Mouse (Mus musculus) spleen, adult 2 months (tissue): ENCODE data around the gene Adcy6. TPM values are rescaled to one million over a fixed set of nuclear protein-coding genes. Genes with fewer than 3 reads are reported as not detected.

Experiments used
- DNase-seq, 2 experiments: peaks; one replicate each; pipeline versions ENCODE4 v3.0.0 to v3.0.0-alpha.2; 2012 to 2021; ENCODE audit warnings: low spot score in 2 of 2, low read depth in 1 of 2
- H3K27ac ChIP-seq: fragments of 200-500 bp; 2 replicates; pipeline ENCODE4 v1.5.1; 2012; ENCODE audit warnings: low read length, inconsistent platforms; ENCODE audit not compliant: insufficient read depth
- H3K27me3 ChIP-seq: fragments of 200-500 bp; 2 replicates; pipeline ENCODE4 v1.6.1; 2012; ENCODE audit warnings: mild to moderate bottlenecking, moderate library complexity, low read length, inconsistent platforms; ENCODE audit not compliant: control insufficient read depth, insufficient read depth
- H3K36me3 ChIP-seq: fragments of 200-500 bp; 2 replicates; pipeline ENCODE4 v1.6.1; 2012; ENCODE audit warnings: mild to moderate bottlenecking, low read length, inconsistent platforms; ENCODE audit not compliant: control insufficient read depth, insufficient read depth
- H3K4me1 ChIP-seq: fragments of 200-500 bp; 2 replicates; pipeline ENCODE4 v1.6.1; 2011; ENCODE audit warnings: inconsistent platforms; ENCODE audit not compliant: control insufficient read depth, insufficient read depth, insufficient read length
- H3K4me3 ChIP-seq: fragments of 200-500 bp; 2 replicates; pipeline ENCODE4 v1.5.1; 2011; ENCODE audit warnings: mild to moderate bottlenecking, inconsistent platforms; ENCODE audit not compliant: insufficient read depth, insufficient read length; ENCODE audit errors: extremely low read depth
- CTCF ChIP-seq: fragments of 200-500 bp; IDR thresholded peaks from 2 replicates; pipeline ENCODE4 v1.5.1; 2011; ENCODE audit warnings: mild to moderate bottlenecking, inconsistent platforms; ENCODE audit not compliant: insufficient read depth, insufficient read length, insufficient replicate concordance; ENCODE audit errors: extremely low read depth
- POLR2A ChIP-seq: fragments of 200-500 bp; IDR thresholded peaks from 2 replicates; pipeline ENCODE4 v1.6.1; 2011; ENCODE audit warnings: low read depth, low read length, inconsistent platforms
- WGBS: fragments of 180-500 bp; shearing (Covaris S2); methylation state at CpG from one replicate; pipeline ENCODE4 v1.1.7; 2018; 5-methylcytosine and 5-hydroxymethylcytosine counted together
- polyA plus RNA-seq: library from polyadenylated mRNA; depleted of rRNA; stranded (reverse); fragments of >200 nt; gene quantifications from 2 replicates; pipeline ENCODE4 v1.2.3, GENCODE M21; 2012

Adcy6 gene
- polyA plus RNA-seq, 1 experiment, result 23.2 TPM

- WGBS, result 43% methylated on average over 5 of the region's 5 CpGs
- Histone ChIP-seq H3K4me3 (no peak overlapping the region), H3K36me3 (no peaks in the 10 kb centered on the region), H3K27me3 (no peaks in the 10 kb centered on the region), H3K27ac (no peak overlapping the region), H3K4me1 (no peaks in the 10 kb centered on the region)
- TF ChIP-seq CTCF (peak; percentile 80; the same call in 1 of the 2 replicates), POLR2A (no peak)
- DNase-seq, result peak; percentile 59 to 62
These were observed 29.9 kb downstream of the Adcy6 start for GRCm38 (mm10) chr15:98579795-98580464.

DNA sequence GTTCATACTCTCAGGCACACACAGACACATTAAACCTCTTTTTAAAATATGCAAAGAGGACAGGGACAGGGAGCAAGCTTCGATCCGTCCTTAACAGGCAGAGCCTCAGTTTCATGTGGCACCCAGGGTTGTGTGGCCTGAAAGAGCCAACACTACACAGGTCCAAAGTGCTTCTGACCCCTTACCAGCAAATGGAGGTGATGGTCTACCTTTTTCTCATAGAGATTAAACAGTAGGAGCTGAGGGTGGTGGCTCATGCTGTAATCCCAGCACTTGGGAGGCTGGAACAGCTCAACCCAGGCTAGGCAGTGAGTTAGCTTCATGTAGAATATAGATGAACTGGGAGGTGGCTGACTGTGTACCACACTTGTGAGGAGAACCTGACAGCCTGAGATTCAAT is 30.6 kb downstream of the Adcy6 start:
- no peaks in the 10 kb centered on the region for H3K27me3 ChIP-seq
- DNase-seq, result no peak
- WGBS, result 96% methylated on average over 2 of the region's 2 CpGs
- no peak for TF ChIP-seq CTCF
- TF ChIP-seq POLR2A, result no peak
- H3K4me3 ChIP-seq, result no peak overlapping the region
- no peaks in the 10 kb centered on the region for H3K36me3 ChIP-seq
- no peaks in the 10 kb centered on the region for H3K4me1 ChIP-seq
- H3K27ac ChIP-seq, result no peak overlapping the region

GRCm38 (mm10) chr15:98573293-98573692 is 36.6 kb downstream of the Adcy6 start:
- Histone ChIP-seq H3K27ac (no peak overlapping the region), H3K4me1 (peaks cover 7% of the 10 kb centered on the region; the same call in 1 of the 2 replicates), H3K36me3 (no peaks in the 10 kb centered on the region), H3K27me3 (no peaks in the 10 kb centered on the region), H3K4me3 (no peak overlapping the region)
- 88% methylated on average over 4 of the region's 4 CpGs for WGBS
- no peak for DNase-seq
- TF ChIP-seq POLR2A (no peak), CTCF (no peak)

- H3K27ac ChIP-seq, result no peak within 1 kb of the TSS
- TF ChIP-seq POLR2A, result no peak
- no peak for TF ChIP-seq CTCF
- WGBS, result 65% methylated on average over 10 of the region's 10 CpGs
- no peak within 1 kb of the TSS for H3K4me3 ChIP-seq
- H3K27me3 ChIP-seq, result no peaks in the 10 kb centered on the region
- no peak for DNase-seq
- peaks cover 11% of the 10 kb centered on the region; the same call in 1 of the 2 replicates for H3K4me1 ChIP-seq
- no peaks in the 10 kb centered on the region for H3K36me3 ChIP-seq
These were observed 38.9 kb downstream of the Adcy6 start, which contains the start of the genes Ccnt1 and 4930415O20Rik for GRCm38 (mm10) chr15:98570873-98571538. Ccnt1 (minus strand) TSS chr15:98570923. 4930415O20Rik (plus strand) TSS chr15:98571004.

DNA sequence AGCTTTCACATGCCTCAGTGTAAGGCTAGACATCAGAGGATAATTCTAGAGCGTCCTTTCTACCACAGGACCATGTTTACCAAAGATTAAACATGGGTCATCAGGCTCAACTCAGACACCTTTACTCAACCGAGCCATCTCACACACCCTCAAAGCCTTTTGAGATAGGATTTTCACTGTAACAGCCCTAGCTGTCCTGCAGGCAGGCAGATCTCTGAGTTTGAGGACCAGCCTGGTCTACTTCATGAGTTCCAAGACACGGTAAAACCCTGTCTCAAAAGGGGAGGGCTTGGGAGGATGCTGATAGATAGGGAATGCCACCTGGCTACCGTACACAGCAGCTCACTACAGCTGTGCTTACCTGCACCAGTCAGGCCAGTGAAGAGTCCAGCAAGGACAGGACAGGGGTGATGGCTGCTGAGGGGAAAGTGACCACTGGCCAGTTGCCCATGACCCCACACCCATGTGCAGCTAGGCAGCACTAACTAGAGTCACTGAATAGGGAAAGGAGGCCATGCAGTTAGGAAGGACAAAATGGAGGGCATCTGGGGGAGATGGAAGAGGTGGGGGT is 40.0 kb downstream of the Adcy6 start:
- no peak overlapping the region for H3K4me3 ChIP-seq
- whole genome bisulfite sequencing, result 91% methylated on average over 4 of the region's 4 CpGs
- no peak for TF ChIP-seq POLR2A
- H3K27me3 ChIP-seq, result no peaks in the 10 kb centered on the region
- peaks cover 1% of the 10 kb centered on the region; the same call in 1 of the 2 replicates for H3K36me3 ChIP-seq
- no peak overlapping the region for H3K27ac ChIP-seq
- H3K4me1 ChIP-seq, result peaks cover 13% of the 10 kb centered on the region; the same call in 1 of the 2 replicates
- DNase-seq, result no peak

DNA sequence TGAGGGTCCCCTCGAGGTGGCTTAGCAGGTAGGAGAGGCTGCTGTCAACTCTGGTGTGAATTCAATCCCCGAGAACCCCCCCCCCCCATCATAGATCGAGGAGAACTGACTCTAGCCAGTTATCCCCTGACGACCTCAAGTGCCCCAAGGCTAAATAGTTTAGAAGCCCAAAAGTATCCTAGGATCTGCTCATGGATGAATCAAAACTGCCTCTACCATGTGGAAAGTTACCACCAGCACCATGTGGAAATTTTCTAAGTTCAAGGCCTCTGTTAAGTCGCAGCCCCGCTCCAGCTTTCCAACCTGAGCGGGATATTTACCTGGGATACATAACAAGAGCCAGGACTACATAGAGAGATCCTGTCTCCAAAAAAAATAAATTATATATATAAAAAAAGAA is 40.7 kb downstream of the Adcy6 start:
- no peaks in the 10 kb centered on the region for H3K27me3 ChIP-seq
- peaks cover 4% of the 10 kb centered on the region; the same call in 1 of the 2 replicates for H3K36me3 ChIP-seq
- no peak overlapping the region for H3K4me3 ChIP-seq
- no peak overlapping the region for H3K27ac ChIP-seq
- TF ChIP-seq CTCF, result no peak
- no peak for TF ChIP-seq POLR2A
- DNase-seq, result no peak
- 72% methylated on average over 7 of the region's 7 CpGs for WGBS
- peaks cover 13% of the 10 kb centered on the region; the same call in 1 of the 2 replicates for H3K4me1 ChIP-seq
